Mouse (Mus musculus) 416B (cell line): ENCODE results near the gene Hebp1.

ENCODE experiments used
- DNase-seq: peaks from one replicate; pipeline ENCODE4 v3.0.0; 2011; ENCODE audit warnings: low read depth

Gene Hebp1

GRCm38 (mm10) chr6:135197921-135198532 lies at the start of gene Hebp1, which contains the start of gene Fam234b:
Gene Hebp1, minus strand, starts transcription at chr6:135198022.
Gene Fam234b, plus strand, starts transcription at chr6:135197977.
- no peak for DNase-seq

GRCm38 (mm10) chr6:135245586-135245985 lies 47.8 kb upstream of the Hebp1 start:
- no peak for DNase-seq

GRCm38 (mm10) chr6:135240361-135240760 lies 42.5 kb upstream of the Hebp1 start:
- no peak for DNase-seq

GRCm38 (mm10) chr6:135238211-135238610 lies 40.4 kb upstream of the Hebp1 start:
- DNase-seq = no peak

- DNase-seq = no peak
Observed at GRCm38 (mm10) chr6:135237326-135237725, 39.5 kb upstream of the Hebp1 start.

GRCm38 (mm10) chr6:135236576-135236975 lies 38.8 kb upstream of the Hebp1 start:
- DNase-seq = no peak

GRCm38 (mm10) chr6:135235742-135236141 lies 37.9 kb upstream of the Hebp1 start:
- DNase-seq = no peak

GRCm38 (mm10) chr6:135232443-135233182 lies 34.8 kb upstream of the Hebp1 start:
- DNase-seq = no peak

- DNase-seq = no peak
Observed at GRCm38 (mm10) chr6:135230586-135230985, 32.8 kb upstream of the Hebp1 start.

GRCm38 (mm10) chr6:135228465-135228941 lies 30.7 kb upstream of the Hebp1 start:
- no peak for DNase-seq

GRCm38 (mm10) chr6:135223786-135224416 lies 26.1 kb upstream of the Hebp1 start:
- DNase-seq = no peak

GRCm38 (mm10) chr6:135219916-135220315 lies 22.1 kb upstream of the Hebp1 start:
- no peak for DNase-seq

GRCm38 (mm10) chr6:135218330-135218729 lies 20.5 kb upstream of the Hebp1 start:
- DNase-seq = peak; percentile 50

- no peak for DNase-seq
Observed at GRCm38 (mm10) chr6:135212666-135213065, 14.8 kb upstream of the Hebp1 start.

GRCm38 (mm10) chr6:135211169-135211568 lies 13.3 kb upstream of the Hebp1 start:
- DNase-seq = no peak

GRCm38 (mm10) chr6:135206909-135207308 lies 9.1 kb upstream of the Hebp1 start:
- no peak for DNase-seq

GRCm38 (mm10) chr6:135205802-135206201 lies 8.0 kb upstream of the Hebp1 start:
- DNase-seq = no peak

GRCm38 (mm10) chr6:135204869-135205268 lies 7.0 kb upstream of the Hebp1 start:
- no peak for DNase-seq

- DNase-seq = no peak
Observed at GRCm38 (mm10) chr6:135203737-135204136, 5.9 kb upstream of the Hebp1 start.

- no peak for DNase-seq
Observed at GRCm38 (mm10) chr6:135202668-135203067, 4.8 kb upstream of the Hebp1 start.

GRCm38 (mm10) chr6:135200122-135200957 lies 2.5 kb upstream of the Hebp1 start:
- DNase-seq = no peak

GRCm38 (mm10) chr6:135198726-135199125 lies 904 bp upstream of the Hebp1 start:
- DNase-seq = no peak
